Mouse (Mus musculus) brain, embryonic 14.5 days (tissue): Measurements from ENCODE around the gene Stk38.

ENCODE experiments used
- CTCF ChIP-seq: fragments of 200-500 bp; IDR thresholded peaks from 2 replicates; pipeline ENCODE4 v1.5.1; 2012; ENCODE audit warnings: inconsistent platforms, mild to moderate bottlenecking, moderate library complexity, borderline replicate concordance; ENCODE audit not compliant: insufficient read depth, insufficient read length; ENCODE audit errors: extremely low read depth
- POLR2A ChIP-seq: fragments of 200-500 bp; IDR thresholded peaks from 2 replicates; pipeline ENCODE4 v1.6.1; 2012; ENCODE audit warnings: mild to moderate bottlenecking, inconsistent platforms, borderline replicate concordance; ENCODE audit not compliant: poor library complexity, insufficient read depth, insufficient read length, severe bottlenecking; ENCODE audit errors: extremely low read depth

- TF ChIP-seq CTCF: no peak
- TF ChIP-seq POLR2A: no peak
Observed at GRCm38 (mm10) chr17:29035506-29035905, 27.7 kb upstream of the Stk38 start.
